Mouse (Mus musculus) C2C12 (cell line): ENCODE measurements around the gene Efl1. TPM values are rescaled to one million over a fixed set of nuclear protein-coding genes. Genes with fewer than 3 reads are reported as not detected.

ENCODE experiments used
- H3K27me3 ChIP-seq: one replicate; pipeline ENCODE4 v1.6.1; 2011; ENCODE audit not compliant: control insufficient read depth, insufficient read depth, insufficient read length
- H3K36me3 ChIP-seq: one replicate; pipeline ENCODE4 v1.6.1; 2011; ENCODE audit not compliant: control insufficient read depth, insufficient read depth
- H3K4me3 ChIP-seq: one replicate; pipeline ENCODE4 v1.5.1; 2011; ENCODE audit warnings: mild to moderate bottlenecking, control low read depth; ENCODE audit not compliant: poor library complexity, insufficient read depth, severe bottlenecking
- H3K79me2 ChIP-seq: one replicate; pipeline ENCODE4 v1.6.1; 2011; ENCODE audit not compliant: control insufficient read depth, insufficient read depth
- H3K79me3 ChIP-seq: one replicate; pipeline ENCODE4 v1.6.1; 2011; ENCODE audit warnings: low read depth, control low read depth
- H3ac ChIP-seq: one replicate; pipeline ENCODE3; 2011; ENCODE audit warnings: low read depth; ENCODE audit not compliant: control insufficient read depth, insufficient read length
- CEBPB ChIP-seq: IDR thresholded peaks from one replicate; pipeline ENCODE4 v1.6.1; 2011; ENCODE audit warnings: low read depth, mild to moderate bottlenecking, control low read depth, moderate library complexity
- CTCF ChIP-seq: IDR thresholded peaks from one replicate; pipeline ENCODE4 v1.5.1; 2011; ENCODE audit not compliant: control insufficient read depth, insufficient read depth, insufficient read length
- FOSL1 ChIP-seq: IDR thresholded peaks from one replicate; pipeline ENCODE4 v1.8.0; 2011; ENCODE audit warnings: mild to moderate bottlenecking, low read length; ENCODE audit not compliant: poor library complexity, insufficient read depth, severe bottlenecking
- MAX ChIP-seq: IDR thresholded peaks from one replicate; pipeline ENCODE4 v1.6.1; 2011; ENCODE audit warnings: mild to moderate bottlenecking, control low read depth
- MYOD1 ChIP-seq: IDR thresholded peaks from one replicate; pipeline ENCODE4 v1.6.1; 2011; ENCODE audit warnings: low read depth; ENCODE audit not compliant: control insufficient read depth, insufficient read length
- MYOG ChIP-seq: IDR thresholded peaks from one replicate; pipeline ENCODE4 v1.6.1; 2011; ENCODE audit not compliant: control insufficient read depth, insufficient read length; ENCODE audit errors: extremely low read depth
- USF1 ChIP-seq: IDR thresholded peaks from one replicate; pipeline ENCODE4 v1.6.1; 2011; ENCODE audit warnings: low read depth, mild to moderate bottlenecking, control low read depth, moderate library complexity
- polyA plus RNA-seq: library from polyadenylated mRNA; unstranded; fragments of >200 nt; fragmentation: generic; extraction: Trizol; gene quantifications from one replicate; pipeline ENCODE4 v1.2.1, GENCODE M21; 2012; ENCODE audit warnings: missing spikeins

Gene Efl1
- polyA plus RNA-seq, 1 experiment, result 9.9 TPM

DNA sequence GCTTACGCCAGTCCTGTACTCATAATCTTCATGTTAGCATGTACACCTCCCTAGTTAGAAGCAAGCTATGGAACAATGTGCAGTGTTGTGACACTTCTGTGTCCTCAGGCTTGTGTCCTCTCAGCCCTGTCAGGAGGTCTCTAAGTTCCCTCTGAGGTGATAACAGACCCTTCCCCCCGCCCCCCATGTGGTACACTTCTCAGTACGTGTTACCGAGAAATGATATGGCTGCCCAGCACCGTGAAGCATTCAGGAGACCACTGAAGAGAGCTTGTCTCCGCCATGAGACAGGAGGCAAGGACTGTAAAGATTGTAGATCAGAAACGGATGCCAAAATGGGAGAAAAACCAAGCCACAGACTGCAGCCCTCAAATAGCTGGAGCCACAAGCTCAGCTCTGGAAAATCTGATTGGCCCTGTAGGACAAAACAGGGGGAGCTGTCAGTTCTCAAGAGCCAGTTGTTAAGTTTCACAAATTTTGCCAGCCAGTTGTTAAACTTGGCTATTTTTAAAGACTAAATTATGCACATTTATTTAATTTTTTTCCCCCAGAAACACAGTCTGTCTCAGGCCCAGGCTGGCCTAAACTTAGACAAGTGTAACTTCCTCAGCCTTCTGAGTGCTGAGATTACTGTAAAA, 74.2 kb downstream of the Efl1 start:
- Histone ChIP-seq H3K36me3 (no peaks in the 10 kb centered on the region), H3K4me3 (no peak overlapping the region), H3K27me3 (no peaks in the 10 kb centered on the region), H3K79me3 (no peaks in the 10 kb centered on the region), H3K79me2 (no peaks in the 10 kb centered on the region), H3ac (no peak overlapping the region)
- no peak for TF ChIP-seq MYOG
- no peak for TF ChIP-seq MAX
- no peak for TF ChIP-seq MYOD1
- TF ChIP-seq CEBPB, result no peak

GRCm38 (mm10) chr7:82723151-82723871, 74.9 kb downstream of the Efl1 start:
- no peak overlapping the region for H3K4me3 ChIP-seq
- TF ChIP-seq FOSL1 (no peak), MAX (no peak)

GRCm38 (mm10) chr7:82724491-82724890, 76.1 kb downstream of the Efl1 start:
- no peak for TF ChIP-seq USF1
- no peak for TF ChIP-seq MAX
- no peak for TF ChIP-seq MYOD1
- TF ChIP-seq FOSL1, result no peak
- TF ChIP-seq CEBPB, result no peak
- no peak for TF ChIP-seq CTCF
- TF ChIP-seq MYOG, result no peak
- Histone ChIP-seq H3K79me2 (no peaks in the 10 kb centered on the region), H3K36me3 (no peaks in the 10 kb centered on the region), H3K27me3 (no peaks in the 10 kb centered on the region), H3ac (no peak overlapping the region), H3K4me3 (no peak overlapping the region), H3K79me3 (no peaks in the 10 kb centered on the region)

More at GRCm38 (mm10) chr7:82723151-82723871, 74.9 kb downstream of the Efl1 start:
- Histone ChIP-seq H3K79me2 (no peaks in the 10 kb centered on the region), H3K36me3 (no peaks in the 10 kb centered on the region), H3K79me3 (no peaks in the 10 kb centered on the region), H3K27me3 (no peaks in the 10 kb centered on the region), H3ac (no peak overlapping the region)

GRCm38 (mm10) chr7:82725006-82725636, 76.7 kb downstream of the Efl1 start:
- TF ChIP-seq USF1, result no peak
- no peak for TF ChIP-seq MYOD1
- no peak for TF ChIP-seq FOSL1
- no peak for TF ChIP-seq MAX
- no peak for TF ChIP-seq MYOG
- no peak for TF ChIP-seq CTCF
- no peak for TF ChIP-seq CEBPB
- H3ac ChIP-seq, result no peak overlapping the region
- no peaks in the 10 kb centered on the region for H3K36me3 ChIP-seq
- no peaks in the 10 kb centered on the region for H3K79me3 ChIP-seq
- H3K4me3 ChIP-seq, result no peak overlapping the region
- no peaks in the 10 kb centered on the region for H3K27me3 ChIP-seq
- no peaks in the 10 kb centered on the region for H3K79me2 ChIP-seq

- no peak overlapping the region for H3ac ChIP-seq
- H3K4me3 ChIP-seq, result no peak overlapping the region
- TF ChIP-seq MYOG, result no peak
- TF ChIP-seq FOSL1, result no peak
- no peak for TF ChIP-seq CEBPB
- no peak for TF ChIP-seq MAX
- no peak for TF ChIP-seq MYOD1
- TF ChIP-seq CTCF, result no peak
- TF ChIP-seq USF1, result no peak
- no peaks in the 10 kb centered on the region for H3K79me3 ChIP-seq
- H3K36me3 ChIP-seq, result no peaks in the 10 kb centered on the region
- H3K27me3 ChIP-seq, result no peaks in the 10 kb centered on the region
- H3K79me2 ChIP-seq, result no peaks in the 10 kb centered on the region
Observed at GRCm38 (mm10) chr7:82725741-82726450, 77.5 kb downstream of the Efl1 start.
